Mouse (Mus musculus): Measurements from ENCODE around the gene Rbm38. TPM values are rescaled to one million over a fixed set of nuclear protein-coding genes. Genes with fewer than 3 reads are reported as not detected.
A peak's percentile ranks its signal among the peaks of the same experiment; 100 is the strongest.

Gene Rbm38
- polyA plus RNA-seq, 1 experiment: 37.9 TPM

DNA sequence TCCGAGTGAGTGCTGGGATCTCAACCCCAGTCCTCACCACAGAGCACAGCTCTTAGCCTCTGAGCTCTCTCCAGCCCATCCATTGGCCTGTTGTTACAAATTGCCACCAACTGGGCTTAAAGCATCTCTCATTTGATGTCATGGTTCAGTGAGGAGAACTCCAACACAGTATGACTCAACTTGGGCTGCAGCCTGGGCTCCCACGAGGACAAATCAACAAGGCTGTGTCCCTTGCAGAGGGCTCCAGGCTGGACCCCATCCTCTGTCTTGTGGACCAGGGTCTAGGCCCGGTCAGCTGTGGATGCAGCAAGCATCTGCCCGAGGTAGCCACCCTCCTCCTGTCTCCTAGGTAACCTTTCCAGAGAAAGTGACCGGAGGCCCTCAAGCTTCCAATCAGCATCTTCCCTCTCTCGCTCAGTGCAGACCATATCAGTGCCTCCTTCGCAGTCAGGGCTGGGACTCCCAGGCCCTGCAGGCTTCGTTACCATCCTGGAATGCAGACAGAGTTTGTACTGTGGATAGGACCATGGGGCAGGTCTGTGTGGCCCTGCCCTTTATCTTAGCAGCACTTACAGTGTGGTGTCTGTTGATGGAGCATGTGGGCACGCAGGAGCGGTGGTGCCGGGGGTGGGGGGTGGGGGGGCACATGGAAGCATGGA is 22.3 kb downstream of the Rbm38 start:
- Histone ChIP-seq H3K4me3 (ENCODE audit: insufficient read depth, low read depth, low read length) (no peak overlapping the region), H3K4me1 (ENCODE audit: control insufficient read depth, insufficient read depth, low read length) (0 out of 2 replicates have a peak, but pooled peaks cover 4% of the 10 kb centered on the region), H3K27ac (ENCODE audit: insufficient read depth, low read depth, low read length) (no peak overlapping the region), H3K27me3 (replicated peaks; ENCODE audit: control insufficient read depth, insufficient read depth, low read length) (no peaks in the 10 kb centered on the region), H3K36me3 (ENCODE audit: control insufficient read depth, insufficient read depth, low read length) (no peaks in the 10 kb centered on the region)
- TF ChIP-seq POLR2A (IDR thresholded peaks at IDR 0.05; ENCODE audit: low read depth, low read length): no peak
- no peak for TF ChIP-seq CTCF (conservative IDR thresholded peaks at IDR 0.05; ENCODE audit: insufficient read depth, insufficient read length, low read depth, low read length)
- 53% methylated on average over 11 of the region's 11 CpGs for WGBS
- DNase-seq: no peak

GRCm38 (mm10) chr2:173044198-173044970 is 24.1 kb downstream of the Rbm38 start:
- peak; percentile 92 for DNase-seq
- Histone ChIP-seq H3K4me1 (ENCODE audit: control insufficient read depth, insufficient read depth, low read length) (peaks cover 9% of the 10 kb centered on the region; the same call in 1 of the 2 replicates), H3K27ac (ENCODE audit: insufficient read depth, low read depth, low read length) (peak overlapping the region; percentile 1; the same call in 1 of the 2 replicates), H3K4me3 (ENCODE audit: insufficient read depth, low read depth, low read length) (no peak overlapping the region), H3K27me3 (replicated peaks; ENCODE audit: control insufficient read depth, insufficient read depth, low read length) (no peaks in the 10 kb centered on the region), H3K36me3 (ENCODE audit: control insufficient read depth, insufficient read depth, low read length) (no peaks in the 10 kb centered on the region)
- WGBS: 60% methylated on average over 18 of the region's 18 CpGs
- peak; percentile 31 for TF ChIP-seq CTCF (conservative IDR thresholded peaks at IDR 0.05; ENCODE audit: insufficient read depth, insufficient read length, low read depth, low read length)
- no peak for TF ChIP-seq POLR2A (IDR thresholded peaks at IDR 0.05; ENCODE audit: low read depth, low read length)

DNA sequence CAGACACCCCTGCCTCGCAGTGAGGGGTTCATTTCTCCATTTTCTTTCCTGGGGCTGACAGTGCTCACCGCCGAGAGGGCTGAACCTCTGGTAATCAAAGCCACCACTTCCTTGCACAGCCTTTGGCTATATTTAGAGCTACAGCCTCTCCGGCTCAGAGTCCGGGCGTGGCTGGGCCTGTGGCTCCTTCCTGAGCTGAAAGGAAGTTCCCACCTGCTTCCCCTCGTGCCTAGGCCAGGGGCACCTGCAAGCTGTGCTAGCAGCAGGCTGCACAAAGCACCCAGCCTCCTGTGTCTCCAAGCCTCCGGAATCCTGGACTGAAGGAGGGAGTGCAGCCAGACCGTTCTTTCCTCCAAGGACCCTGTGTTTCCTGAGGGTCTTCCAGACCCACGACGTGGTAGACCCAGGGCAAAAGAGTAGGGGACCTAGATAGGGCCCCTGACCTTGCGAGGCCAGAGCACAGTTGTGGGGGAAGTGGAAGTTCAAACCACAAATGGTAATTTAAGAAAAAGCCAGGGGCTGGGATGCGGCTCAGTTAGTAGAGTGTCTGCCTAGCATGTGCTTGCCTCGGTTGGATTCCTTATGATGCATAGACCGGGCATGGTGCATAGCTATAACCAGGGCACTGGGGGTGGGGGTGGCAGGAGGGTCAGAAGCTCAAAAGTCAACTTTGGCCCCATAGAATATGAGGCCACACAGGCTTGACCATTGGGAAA is 26.4 kb downstream of the Rbm38 start:
- H3K27me3 ChIP-seq (replicated peaks; ENCODE audit: control insufficient read depth, insufficient read depth, low read length): no peaks in the 10 kb centered on the region
- no peak overlapping the region for H3K27ac ChIP-seq (ENCODE audit: insufficient read depth, low read depth, low read length)
- DNase-seq: no peak
- peaks cover 16% of the 10 kb centered on the region; the same call in 1 of the 2 replicates for H3K4me1 ChIP-seq (ENCODE audit: control insufficient read depth, insufficient read depth, low read length)
- no peak overlapping the region for H3K4me3 ChIP-seq (ENCODE audit: insufficient read depth, low read depth, low read length)
- no peaks in the 10 kb centered on the region for H3K36me3 ChIP-seq (ENCODE audit: control insufficient read depth, insufficient read depth, low read length)
- TF ChIP-seq CTCF (conservative IDR thresholded peaks at IDR 0.05; ENCODE audit: insufficient read depth, insufficient read length, low read depth, low read length) (no peak), POLR2A (IDR thresholded peaks at IDR 0.05; ENCODE audit: low read depth, low read length) (no peak)
- WGBS: 56% methylated on average over 15 of the region's 15 CpGs

- peaks cover 16% of the 10 kb centered on the region; the same call in 1 of the 2 replicates for H3K4me1 ChIP-seq (ENCODE audit: control insufficient read depth, insufficient read depth, low read length)
- no peaks in the 10 kb centered on the region for H3K27me3 ChIP-seq (replicated peaks; ENCODE audit: control insufficient read depth, insufficient read depth, low read length)
- DNase-seq: peak; percentile 78
- no peak overlapping the region for H3K27ac ChIP-seq (ENCODE audit: insufficient read depth, low read depth, low read length)
- 39% methylated on average over 5 of the region's 5 CpGs for WGBS
- H3K36me3 ChIP-seq (ENCODE audit: control insufficient read depth, insufficient read depth, low read length): no peaks in the 10 kb centered on the region
- TF ChIP-seq POLR2A (IDR thresholded peaks at IDR 0.05; ENCODE audit: low read depth, low read length): no peak
- no peak overlapping the region for H3K4me3 ChIP-seq (ENCODE audit: insufficient read depth, low read depth, low read length)
Observed at GRCm38 (mm10) chr2:173047471-173047870, 27.2 kb downstream of the Rbm38 start.

- 63% methylated on average over 17 of the region's 17 CpGs for WGBS
- H3K36me3 ChIP-seq (ENCODE audit: control insufficient read depth, insufficient read depth, low read length): no peaks in the 10 kb centered on the region
- H3K4me1 ChIP-seq (ENCODE audit: control insufficient read depth, insufficient read depth, low read length): peaks cover 16% of the 10 kb centered on the region; the same call in 1 of the 2 replicates
- no peak overlapping the region for H3K27ac ChIP-seq (ENCODE audit: insufficient read depth, low read depth, low read length)
- H3K4me3 ChIP-seq (ENCODE audit: insufficient read depth, low read depth, low read length): no peak overlapping the region
- H3K27me3 ChIP-seq (replicated peaks; ENCODE audit: control insufficient read depth, insufficient read depth, low read length): no peaks in the 10 kb centered on the region
- DNase-seq: no peak
- no peak for TF ChIP-seq POLR2A (IDR thresholded peaks at IDR 0.05; ENCODE audit: low read depth, low read length)
- TF ChIP-seq CTCF (conservative IDR thresholded peaks at IDR 0.05; ENCODE audit: insufficient read depth, insufficient read length, low read depth, low read length): no peak
Observed at GRCm38 (mm10) chr2:173048041-173048745, 27.9 kb downstream of the Rbm38 start.

DNA sequence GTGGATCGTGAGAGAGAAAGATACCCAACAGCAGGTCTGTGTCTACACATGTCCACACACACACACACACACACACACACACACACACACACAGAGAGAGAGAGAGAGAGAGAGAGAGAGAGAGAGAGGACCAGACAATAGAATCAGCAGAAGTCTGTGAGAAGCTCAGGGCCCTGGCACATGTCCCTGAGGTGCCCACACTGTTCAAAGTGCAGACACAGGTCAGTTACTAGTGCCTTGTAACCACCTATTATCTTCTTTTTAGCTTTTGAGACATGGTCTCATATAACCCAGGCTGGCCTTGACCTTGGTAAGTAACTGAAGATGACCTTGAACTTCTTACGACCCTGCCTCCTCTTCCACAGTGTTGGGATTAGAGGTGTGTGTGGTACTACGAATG is 28.9 kb downstream of the Rbm38 start:
- TF ChIP-seq POLR2A (IDR thresholded peaks at IDR 0.05; ENCODE audit: low read depth, low read length): no peak
- no peak for TF ChIP-seq CTCF (conservative IDR thresholded peaks at IDR 0.05; ENCODE audit: insufficient read depth, insufficient read length, low read depth, low read length)
- WGBS: 78% methylated on average over 3 of the region's 3 CpGs
- H3K4me1 ChIP-seq (ENCODE audit: control insufficient read depth, insufficient read depth, low read length): peaks cover 14% of the 10 kb centered on the region; the same call in 1 of the 2 replicates

More for the DNA sequence above, 28.9 kb downstream of the Rbm38 start:
- peak; percentile 63 for DNase-seq
- Histone ChIP-seq H3K27me3 (replicated peaks; ENCODE audit: control insufficient read depth, insufficient read depth, low read length) (no peaks in the 10 kb centered on the region), H3K27ac (ENCODE audit: insufficient read depth, low read depth, low read length) (no peak overlapping the region), H3K36me3 (ENCODE audit: control insufficient read depth, insufficient read depth, low read length) (no peaks in the 10 kb centered on the region), H3K4me3 (ENCODE audit: insufficient read depth, low read depth, low read length) (no peak overlapping the region)

Measured in kidney, adult 2 months (tissue).